Mouse (Mus musculus): Measurements from ENCODE around the gene Fam160a1.

DNA sequence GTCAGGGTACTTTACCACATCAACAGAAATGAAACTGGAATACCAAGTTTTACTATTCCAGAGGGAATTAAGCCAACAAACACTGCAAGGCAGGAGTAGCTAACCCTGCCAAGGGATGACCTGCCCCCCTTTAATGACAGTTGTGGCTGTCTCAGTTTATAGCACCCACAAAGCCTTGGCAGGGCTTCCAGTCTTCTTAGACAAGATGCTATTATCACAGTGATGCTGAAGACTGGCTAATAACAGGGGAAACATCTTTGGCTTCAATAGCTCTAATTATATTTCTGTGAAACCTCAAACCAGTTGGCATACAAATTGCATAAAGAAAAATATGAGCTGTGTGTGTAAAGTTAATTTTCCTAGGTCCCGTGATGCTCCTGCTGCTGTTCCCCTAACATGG lies 29.2 kb upstream of the Fam160a1 start:
- TF ChIP-seq CTCF (IDR thresholded peaks at IDR 0.05; ENCODE audit: control insufficient read depth, insufficient read depth, insufficient read length) (no peak), USF1 (IDR thresholded peaks at IDR 0.05; ENCODE audit: low read depth) (no peak), MAX (IDR thresholded peaks at IDR 0.05) (no peak), FOSL1 (IDR thresholded peaks at IDR 0.05; ENCODE audit: insufficient read depth, low read length, poor library complexity, severe bottlenecking) (no peak), MYOD1 (IDR thresholded peaks at IDR 0.05; ENCODE audit: control insufficient read depth, insufficient read length, low read depth) (no peak)

Data from C2C12 (cell line).